Mouse (Mus musculus) neural tube, embryonic 12.5 days (tissue): ENCODE data around the gene Abtb1. TPM values are rescaled to one million over a fixed set of nuclear protein-coding genes. Genes with fewer than 3 reads are reported as not detected.

Experiments used
- ATAC-seq: fragments of 200-750 bp; cut with Nextera tagmentation; 2 replicates; pipeline ENCODE4 v1.8.0; 2017; ENCODE audit warnings: low read depth, mild to moderate bottlenecking, moderate TSS enrichment, moderate library complexity; ENCODE audit not compliant: low FRiP score
- H3K27ac ChIP-seq: fragments of 300-500 bp; sonication (generic); 2 replicates; pipeline ENCODE4 v1.5.1; 2016
- H3K27me3 ChIP-seq: fragments of 300-500 bp; sonication (generic); replicated peaks from 2 replicates; pipeline ENCODE4 v1.6.1; 2016; ENCODE audit warnings: mild to moderate bottlenecking
- H3K36me3 ChIP-seq: fragments of 300-500 bp; sonication (generic); 2 replicates; pipeline ENCODE4 v1.6.1; 2016; ENCODE audit warnings: mild to moderate bottlenecking
- H3K4me1 ChIP-seq: fragments of 300-500 bp; sonication (generic); 2 replicates; pipeline ENCODE4 v1.6.1; 2016
- H3K4me2 ChIP-seq: fragments of 300-500 bp; sonication (generic); replicated peaks from 2 replicates; pipeline ENCODE4 v1.6.1; 2016; ENCODE audit warnings: mild to moderate bottlenecking
- H3K4me3 ChIP-seq: fragments of 300-500 bp; sonication (generic); 2 replicates; pipeline ENCODE4 v1.5.1; 2016
- H3K9ac ChIP-seq: fragments of 300-500 bp; sonication (generic); 2 replicates; pipeline ENCODE4 v1.6.1; 2016; ENCODE audit warnings: mild to moderate bottlenecking
- H3K9me3 ChIP-seq: fragments of 300-500 bp; sonication (generic); 2 replicates; pipeline ENCODE4 v1.6.1; 2016; ENCODE audit warnings: mild to moderate bottlenecking
- WGBS: fragments of 180-500 bp; shearing (Covaris S2); methylation state at CpG from one replicate; pipeline ENCODE4 v1.1.7; 2016; 5-methylcytosine and 5-hydroxymethylcytosine counted together
- polyA plus RNA-seq: library from polyadenylated mRNA; unstranded; fragments of >200 nt; fragmentation: Nextera tagmentation; extraction: Ambion mirVana; gene quantifications from 2 replicates; pipeline ENCODE4 v1.2.1, GENCODE M21; 2016

The Abtb1 gene
- polyA plus RNA-seq, 1 experiment from 2014 or later = 37.3 TPM

DNA sequence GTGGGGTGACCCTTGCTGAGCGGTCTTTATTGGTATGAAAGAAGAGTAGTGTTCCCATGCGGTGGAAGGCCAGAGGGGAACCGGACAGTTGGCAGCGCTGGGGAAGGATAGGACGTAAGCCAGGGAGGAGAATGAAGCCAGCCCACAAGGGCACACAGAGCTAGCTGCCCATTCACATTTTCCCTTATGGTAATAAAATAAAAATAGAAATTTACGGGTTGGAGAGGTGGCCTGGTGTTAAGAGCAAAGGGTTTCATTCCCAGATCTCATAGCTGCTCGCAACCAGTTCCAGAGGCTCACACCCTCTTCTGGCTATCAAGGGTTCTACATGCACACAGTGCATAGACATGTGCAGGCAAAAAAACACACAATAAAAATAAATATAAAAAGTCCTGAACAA, 8.2 kb upstream of the Abtb1 start:
- no peak overlapping the region for H3K4me3 ChIP-seq
- 90% methylated on average over 7 of the region's 7 CpGs for WGBS
- no peaks in the 10 kb centered on the region for H3K9me3 ChIP-seq
- ATAC-seq = no peak
- no peaks in the 10 kb centered on the region for H3K27me3 ChIP-seq
- H3K4me2 ChIP-seq = no peak overlapping the region
- H3K9ac ChIP-seq = no peak overlapping the region
- H3K36me3 ChIP-seq = peaks cover 65% of the 10 kb centered on the region
- H3K4me1 ChIP-seq = 0 out of 2 replicates have a peak, but pooled peaks cover 10% of the 10 kb centered on the region
- no peak overlapping the region for H3K27ac ChIP-seq

DNA sequence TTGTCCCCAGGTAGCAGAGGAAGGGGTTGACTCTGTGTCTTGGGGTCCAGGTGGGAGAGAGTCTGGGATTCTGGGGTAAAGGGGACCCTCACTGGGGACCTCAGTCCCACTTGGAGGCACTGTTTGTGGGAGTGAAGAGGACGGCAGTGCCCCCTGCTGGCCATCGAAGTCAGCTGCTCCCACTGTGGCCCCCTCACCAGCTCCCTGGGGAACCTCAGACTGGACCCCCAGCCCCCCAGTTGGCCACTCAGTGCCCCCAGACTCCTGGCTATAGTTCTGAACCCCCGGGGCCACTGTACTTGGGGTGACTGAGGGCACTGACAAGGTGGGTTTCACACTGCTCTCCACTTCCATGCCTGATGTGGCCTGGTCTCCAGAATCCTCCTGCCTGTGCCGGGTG, 7.5 kb upstream of the Abtb1 start:
- WGBS = 68% methylated on average over 4 of the region's 4 CpGs
- ATAC-seq = no peak

DNA sequence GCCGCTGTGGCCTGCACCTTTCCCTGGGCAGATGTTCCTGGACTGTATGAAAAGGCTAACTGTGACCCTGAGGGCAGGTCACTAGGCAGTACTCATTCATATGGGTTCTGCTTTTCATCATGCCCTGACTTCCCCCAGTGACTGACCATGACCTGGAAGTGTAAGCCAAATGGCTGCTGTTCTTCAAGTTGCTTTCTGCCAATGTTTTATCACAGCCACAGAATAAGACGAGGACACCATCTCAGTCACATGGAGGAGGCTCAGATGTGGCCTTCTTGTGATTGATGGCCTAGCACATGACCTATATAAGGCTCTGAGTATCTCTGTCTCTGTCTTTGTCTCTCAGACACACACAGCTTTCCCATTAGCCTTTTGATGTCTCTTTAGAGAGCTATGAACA, 5.8 kb upstream of the Abtb1 start:
- Histone ChIP-seq H3K4me1 (peaks cover 9% of the 10 kb centered on the region), H3K9ac (no peak overlapping the region), H3K27ac (no peak overlapping the region), H3K4me3 (no peak overlapping the region), H3K9me3 (no peaks in the 10 kb centered on the region), H3K27me3 (no peaks in the 10 kb centered on the region), H3K36me3 (peaks cover 69% of the 10 kb centered on the region), H3K4me2 (no peak overlapping the region)
- ATAC-seq = no peak
- WGBS = 66% methylated on average over 2 of the region's 2 CpGs

More for the DNA sequence above, 7.5 kb upstream of the Abtb1 start:
- H3K4me3 ChIP-seq = no peak overlapping the region
- H3K4me2 ChIP-seq = no peak overlapping the region
- no peak overlapping the region for H3K9ac ChIP-seq
- H3K9me3 ChIP-seq = no peaks in the 10 kb centered on the region
- peaks cover 69% of the 10 kb centered on the region for H3K36me3 ChIP-seq
- no peaks in the 10 kb centered on the region for H3K27me3 ChIP-seq
- no peak overlapping the region for H3K27ac ChIP-seq
- H3K4me1 ChIP-seq = peaks cover 5% of the 10 kb centered on the region; the same call in 1 of the 2 replicates

DNA sequence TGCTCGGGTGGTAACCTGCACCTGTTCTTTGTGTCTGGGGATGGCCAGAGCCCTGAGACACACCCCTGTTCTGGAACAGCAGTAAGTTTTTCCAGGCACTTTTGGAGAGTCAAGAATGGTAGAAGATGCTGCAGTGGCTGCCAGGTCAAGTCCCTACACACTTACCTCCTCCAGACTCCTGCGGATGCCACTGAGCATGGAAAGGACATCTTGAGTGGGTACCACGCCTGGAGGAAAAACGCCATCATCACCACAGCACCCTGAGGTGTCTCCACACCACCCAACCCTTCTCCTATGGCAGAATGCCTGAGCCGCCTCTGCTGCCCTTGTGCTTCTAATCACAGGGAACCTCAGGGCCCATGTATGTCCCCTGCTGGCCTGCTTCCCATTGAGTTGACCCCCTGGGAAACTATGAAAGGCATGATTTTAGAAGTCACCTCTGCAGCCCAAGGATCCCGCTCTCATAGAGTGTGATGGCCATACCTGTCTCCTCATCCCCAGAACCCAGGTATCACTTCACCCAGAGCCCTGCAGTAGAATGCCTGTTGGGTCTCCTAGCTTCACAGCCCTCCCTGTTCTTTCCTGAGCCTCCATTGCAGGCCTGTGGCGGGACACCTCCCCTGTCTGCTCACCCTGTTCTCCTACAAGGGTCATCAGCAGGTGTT, 3.2 kb upstream of the Abtb1 start:
- Histone ChIP-seq H3K9me3 (no peaks in the 10 kb centered on the region), H3K4me1 (peaks cover 23% of the 10 kb centered on the region), H3K36me3 (peaks cover 61% of the 10 kb centered on the region), H3K27me3 (no peaks in the 10 kb centered on the region), H3K9ac (no peak overlapping the region), H3K4me2 (no peak overlapping the region), H3K27ac (no peak overlapping the region), H3K4me3 (no peak overlapping the region)
- 89% methylated on average over 7 of the region's 7 CpGs for WGBS
- ATAC-seq = no peak

DNA sequence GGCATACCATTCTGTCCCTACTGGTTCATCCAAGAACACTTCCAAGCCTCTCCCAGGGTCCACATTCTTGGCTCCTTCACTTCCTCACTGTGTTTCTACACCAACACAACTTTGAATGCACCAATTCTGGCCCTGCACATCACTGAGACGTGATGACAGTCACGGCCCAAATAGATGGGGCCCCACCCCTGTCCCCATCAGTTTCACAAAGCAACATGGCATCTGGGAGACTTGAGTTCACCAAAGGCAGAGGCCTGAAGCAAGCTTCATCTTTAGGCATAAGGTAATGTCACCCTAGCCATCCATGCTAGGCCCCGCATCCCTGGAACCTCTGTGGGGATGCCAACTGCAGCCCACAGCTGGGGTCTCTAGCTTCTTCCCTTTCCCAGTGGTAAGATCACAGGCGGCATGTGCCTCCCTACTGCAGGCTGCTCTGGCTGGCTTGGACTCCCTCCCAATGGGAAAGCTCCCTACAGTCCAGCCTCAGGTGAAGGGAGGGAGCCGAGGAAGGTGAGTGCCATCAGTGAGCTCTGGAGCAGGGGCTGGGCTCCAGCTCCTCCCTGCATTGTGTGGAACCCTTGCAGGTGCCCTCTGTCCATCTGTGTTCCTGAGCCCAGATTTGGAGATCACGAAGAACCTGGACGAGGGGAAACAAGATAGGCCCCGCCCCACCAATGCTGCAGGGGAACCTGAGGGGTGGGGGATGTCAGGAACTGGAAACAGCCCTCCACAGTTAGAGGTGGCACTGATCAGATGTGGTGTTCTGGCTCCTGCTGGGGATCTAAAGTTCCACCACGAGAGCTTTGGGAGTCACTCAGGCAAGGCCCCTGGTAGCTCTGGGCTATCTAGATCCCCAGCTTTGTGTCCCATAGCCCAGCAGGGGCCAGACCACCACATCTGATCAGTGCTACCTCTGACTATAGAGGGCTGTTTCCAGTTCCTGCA, 2.3 kb upstream of the Abtb1 start:
- no peak for ATAC-seq
- Histone ChIP-seq H3K9ac (no peak overlapping the region), H3K4me3 (no peak overlapping the region), H3K36me3 (peaks cover 55% of the 10 kb centered on the region), H3K9me3 (no peaks in the 10 kb centered on the region), H3K27ac (no peak overlapping the region), H3K4me1 (peaks cover 23% of the 10 kb centered on the region), H3K27me3 (no peaks in the 10 kb centered on the region), H3K4me2 (0 out of 2 replicates have a peak overlapping the region, but pooled peaks have one; percentile 84)
- WGBS = 78% methylated on average over 9 of the region's 9 CpGs

DNA sequence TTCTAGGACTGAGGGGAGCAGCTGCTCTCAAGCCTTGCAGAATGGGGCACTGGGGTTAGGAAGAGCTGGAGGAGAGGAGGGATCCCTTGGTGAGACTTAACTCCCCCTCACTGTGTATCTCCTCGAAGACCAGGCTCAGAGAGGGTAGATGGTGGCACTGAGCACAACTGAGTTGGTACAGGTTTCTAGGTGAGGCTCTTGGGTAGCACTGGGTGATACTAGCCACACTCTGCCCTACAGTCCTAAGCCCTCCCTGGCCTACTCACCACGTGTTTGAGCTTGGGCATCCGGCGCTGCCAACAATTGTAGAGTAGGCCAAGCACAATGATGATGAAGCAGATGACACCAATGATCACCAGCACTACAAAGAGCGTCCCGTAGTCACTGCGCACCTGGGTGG, 1.5 kb upstream of the Abtb1 start:
- peaks cover 55% of the 10 kb centered on the region for H3K36me3 ChIP-seq
- ATAC-seq = no peak
- H3K27ac ChIP-seq = no peak overlapping the region
- peak overlapping the region; percentile 71; the same call in 1 of the 2 replicates for H3K9ac ChIP-seq
- H3K9me3 ChIP-seq = no peaks in the 10 kb centered on the region
- H3K4me3 ChIP-seq = peak overlapping the region; percentile 77; the same call in 1 of the 2 replicates
- 79% methylated on average over 7 of the region's 7 CpGs for WGBS
- no peaks in the 10 kb centered on the region for H3K27me3 ChIP-seq
- peaks cover 23% of the 10 kb centered on the region for H3K4me1 ChIP-seq
- peak overlapping the region; percentile 84 for H3K4me2 ChIP-seq

DNA sequence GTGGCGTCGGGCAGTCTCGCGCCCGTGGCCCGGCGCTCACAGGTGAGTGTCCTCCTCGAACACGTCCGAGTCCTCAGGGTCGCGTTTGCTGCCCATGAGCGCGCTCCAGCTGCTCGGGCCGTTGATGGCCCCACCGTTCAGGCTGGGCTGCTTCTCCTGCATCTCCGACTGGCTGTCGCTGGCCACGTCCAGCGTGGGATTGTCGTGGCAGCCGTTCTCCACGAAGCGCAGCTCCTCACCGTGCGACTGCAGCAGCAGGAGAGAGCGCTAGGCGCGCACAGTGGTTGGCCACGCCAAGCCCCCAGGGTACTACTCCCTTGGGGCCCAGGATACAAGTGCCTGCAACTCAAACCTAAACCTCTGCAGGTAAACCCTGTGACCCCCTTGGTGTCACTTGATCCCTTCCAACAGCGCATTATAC, 957 bp upstream of the Abtb1 start:
- Histone ChIP-seq H3K4me2 (peak overlapping the region; percentile 84), H3K27me3 (no peaks in the 10 kb centered on the region), H3K36me3 (peaks cover 55% of the 10 kb centered on the region), H3K27ac (peak overlapping the region; percentile 67), H3K4me3 (peak overlapping the region; percentile 77), H3K9ac (peak overlapping the region; percentile 71), H3K9me3 (no peaks in the 10 kb centered on the region), H3K4me1 (peaks cover 23% of the 10 kb centered on the region)
- WGBS = under 1% methylated on average over 32 of the region's 32 CpGs
- 0 out of 2 replicates have a peak, but pooled peaks have one; percentile 2 for ATAC-seq

DNA sequence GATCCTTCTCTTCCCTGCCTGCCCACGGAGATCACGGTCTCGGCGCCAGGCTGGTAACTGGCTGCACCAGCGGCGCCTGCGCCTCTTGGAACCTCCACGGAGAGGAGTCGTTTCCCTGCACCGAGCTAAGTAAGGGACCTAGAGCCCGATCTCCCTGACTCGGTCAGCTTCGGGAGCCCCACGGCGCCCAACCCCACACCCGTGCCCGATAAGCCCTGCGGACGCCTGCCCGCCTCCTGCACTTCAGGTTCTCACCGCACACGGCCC, 337 bp downstream of the Abtb1 start:
- peak overlapping the region; percentile 77 for H3K4me3 ChIP-seq
- peaks cover 23% of the 10 kb centered on the region for H3K4me1 ChIP-seq
- H3K27ac ChIP-seq = peak overlapping the region; percentile 67
- peaks cover 53% of the 10 kb centered on the region for H3K36me3 ChIP-seq
- WGBS = under 1% methylated on average over 22 of the region's 22 CpGs
- H3K27me3 ChIP-seq = no peaks in the 10 kb centered on the region
- H3K4me2 ChIP-seq = peak overlapping the region; percentile 84
- no peaks in the 10 kb centered on the region for H3K9me3 ChIP-seq
- H3K9ac ChIP-seq = peak overlapping the region; percentile 78
- ATAC-seq = peak; percentile 35; the same call in 1 of the 2 replicates

DNA sequence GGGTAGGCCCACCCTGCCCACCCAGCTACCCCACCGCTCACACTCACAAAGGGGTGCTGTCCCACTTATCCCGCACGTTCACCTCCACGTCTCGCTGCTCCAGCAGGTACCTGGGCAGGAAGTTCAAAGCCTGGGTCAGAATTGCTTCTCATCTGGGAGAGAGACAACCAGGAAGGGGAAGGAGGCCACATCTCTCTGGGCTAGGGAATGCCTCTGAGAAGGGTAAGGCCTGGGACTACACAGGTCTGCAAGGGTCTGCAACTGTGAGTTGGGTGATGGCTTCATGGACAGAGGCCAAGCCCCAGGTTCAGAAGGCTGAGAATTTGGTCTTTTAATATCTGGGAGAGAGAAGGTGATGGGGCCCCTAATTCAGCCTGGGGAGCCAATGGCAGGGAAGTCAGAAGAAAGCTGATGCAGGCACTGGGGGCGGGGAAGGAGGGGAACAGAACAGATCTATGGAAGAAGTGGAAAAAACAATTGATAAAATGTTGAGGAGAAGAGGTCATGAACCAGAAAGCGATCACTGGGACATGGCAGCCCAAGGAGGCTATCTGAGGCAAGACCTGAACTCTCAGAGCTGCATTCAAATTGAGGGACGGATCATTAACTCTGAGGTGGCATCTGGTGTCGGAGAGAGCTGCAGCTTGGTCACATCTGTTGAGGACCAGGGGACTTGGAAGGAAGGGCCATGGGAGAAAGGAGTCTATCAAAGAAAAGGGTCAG, 832 bp downstream of the Abtb1 start:
- H3K4me2 ChIP-seq = peak overlapping the region; percentile 84
- 59% methylated on average over 9 of the region's 9 CpGs for WGBS
- no peaks in the 10 kb centered on the region for H3K27me3 ChIP-seq
- no peaks in the 10 kb centered on the region for H3K9me3 ChIP-seq
- peak overlapping the region; percentile 77 for H3K4me3 ChIP-seq
- peaks cover 54% of the 10 kb centered on the region for H3K36me3 ChIP-seq
- H3K4me1 ChIP-seq = peaks cover 23% of the 10 kb centered on the region
- H3K9ac ChIP-seq = peak overlapping the region; percentile 78
- H3K27ac ChIP-seq = peak overlapping the region; percentile 67
- ATAC-seq = no peak; the same call in 1 of the 2 replicates

DNA sequence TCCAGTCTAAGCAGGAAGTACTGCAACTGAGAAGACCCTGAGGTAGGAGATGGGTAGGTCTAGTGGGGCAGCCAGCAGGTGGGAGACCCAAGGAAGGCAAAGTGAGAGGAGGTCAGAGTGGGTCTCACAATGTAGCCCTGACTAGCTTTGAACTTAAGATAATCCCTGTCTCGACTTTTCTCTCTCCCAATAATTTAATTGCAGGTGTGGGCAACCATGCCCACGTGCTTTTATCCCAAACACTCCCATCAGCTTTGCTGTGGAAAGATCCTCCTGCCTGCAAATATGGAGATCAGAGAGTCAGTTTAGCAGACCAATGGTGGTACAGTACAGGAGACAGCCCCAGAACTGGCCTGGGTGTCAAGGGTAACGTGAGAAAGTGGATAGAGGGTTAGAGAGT, 1.6 kb downstream of the Abtb1 start:
- no peak overlapping the region for H3K27ac ChIP-seq
- peak overlapping the region; percentile 84; the same call in 1 of the 2 replicates for H3K4me2 ChIP-seq
- no peak overlapping the region for H3K4me3 ChIP-seq
- WGBS = 72% methylated on average over 3 of the region's 3 CpGs
- H3K36me3 ChIP-seq = peaks cover 58% of the 10 kb centered on the region
- H3K4me1 ChIP-seq = peaks cover 23% of the 10 kb centered on the region
- H3K9me3 ChIP-seq = no peaks in the 10 kb centered on the region
- H3K27me3 ChIP-seq = no peaks in the 10 kb centered on the region
- no peak for ATAC-seq
- no peak overlapping the region for H3K9ac ChIP-seq

DNA sequence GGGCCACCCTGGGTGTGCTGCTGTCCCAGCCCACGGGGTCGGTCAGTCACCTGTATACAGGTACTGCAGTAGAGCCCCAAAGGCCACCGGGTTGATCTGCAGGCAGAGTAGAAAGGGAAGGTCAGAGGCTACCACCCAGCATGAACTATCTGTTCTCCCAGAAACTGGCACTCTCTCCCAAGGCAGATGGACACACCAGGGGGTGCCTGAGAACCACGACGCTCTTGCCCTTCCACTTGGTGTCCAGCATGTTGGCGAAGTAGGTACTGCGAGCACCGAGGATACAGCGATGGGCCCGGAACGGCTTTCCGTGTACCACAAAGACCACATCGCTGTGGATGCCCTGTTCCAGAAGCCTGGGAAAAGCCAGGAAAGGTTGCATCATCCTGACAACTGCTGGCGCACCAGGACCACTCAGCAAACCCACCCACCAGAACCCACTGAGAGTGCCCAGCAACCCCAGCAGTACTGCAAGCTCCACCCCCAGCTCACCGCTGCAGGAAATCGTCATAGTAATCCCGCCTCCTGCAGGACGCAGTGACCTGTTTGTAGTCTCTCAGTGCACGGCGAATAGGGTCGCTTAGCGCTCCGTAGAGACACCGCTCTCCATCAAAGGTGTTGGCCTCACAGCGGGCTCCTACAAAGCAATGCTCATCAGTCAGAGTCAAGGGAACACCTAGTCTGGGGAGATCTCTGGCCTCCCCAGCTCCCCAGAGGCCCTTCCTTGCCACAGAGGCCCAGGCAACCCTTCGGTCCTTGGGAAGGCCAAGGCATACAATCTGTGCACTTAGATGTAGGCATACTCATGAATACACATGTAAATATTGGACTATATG, 2.4 kb downstream of the Abtb1 start:
- Histone ChIP-seq H3K4me2 (no peak overlapping the region), H3K36me3 (peaks cover 53% of the 10 kb centered on the region), H3K4me3 (no peak overlapping the region), H3K9ac (no peak overlapping the region), H3K27me3 (no peaks in the 10 kb centered on the region), H3K4me1 (peaks cover 23% of the 10 kb centered on the region), H3K9me3 (no peaks in the 10 kb centered on the region), H3K27ac (no peak overlapping the region)
- 86% methylated on average over 26 of the region's 26 CpGs for WGBS
- no peak for ATAC-seq
